Mouse (Mus musculus) v-Abl transformed pro-B cells (cell line): Measurements from ENCODE around the gene Ush1g.

Source experiments
- in situ Hi-C, 2 experiments: fragments of 400-800 bp; cut with MboI; formaldehyde crosslinking; loops; one replicate each; pipeline ENCODE4 v1.15.1; 2025; ENCODE audit not compliant: unreplicated experiment in 2 of 2

The Ush1g gene

DNA sequence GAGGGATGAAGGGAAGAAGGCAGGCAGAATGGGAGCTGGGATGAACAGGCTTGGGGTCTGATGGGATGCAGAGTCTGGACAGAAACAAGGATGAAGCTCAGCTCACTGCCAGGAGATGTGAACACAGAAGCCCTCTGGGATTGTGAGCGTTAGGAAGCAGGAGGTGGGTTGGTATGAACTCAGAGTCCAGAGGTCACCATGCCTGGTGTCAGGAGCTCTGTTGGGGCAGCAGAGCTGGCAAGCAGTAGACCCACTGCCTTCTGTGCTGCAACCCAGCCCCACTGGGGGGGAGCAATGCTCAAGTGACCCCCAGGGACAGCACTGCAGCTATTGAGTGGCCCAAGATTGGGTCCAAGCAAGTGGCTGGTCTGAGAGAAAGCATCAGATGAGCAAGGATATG, 16.0 kb upstream of the Ush1g start:
- in situ Hi-C loops = loop anchor here in 1 of 2 experiments (25.0 kb wide), 1 partner anchor 1174 kb away; no protein-coding TSS in a partner anchor

DNA sequence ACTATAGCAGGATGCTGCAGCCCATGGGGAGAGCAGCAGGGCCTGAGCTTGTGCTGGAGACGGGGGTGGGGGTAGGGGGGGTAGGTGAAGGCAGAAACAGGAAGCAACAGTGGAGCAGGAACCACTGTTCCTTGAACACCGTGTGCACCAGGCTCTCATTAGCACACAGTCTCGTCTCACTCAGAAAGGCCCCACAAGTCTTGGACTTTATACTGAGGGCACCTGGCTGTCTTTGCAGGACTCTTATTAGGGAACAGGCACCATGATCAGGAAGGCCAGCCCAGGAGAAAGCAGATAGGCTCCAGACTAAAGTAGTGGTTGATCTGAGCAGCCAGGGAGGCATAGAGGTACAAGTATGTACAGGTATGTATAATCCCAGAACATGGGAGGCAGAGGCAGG, 15.5 kb upstream of the Ush1g start:
- in situ Hi-C loops = loop anchor here in 1 of 2 experiments (25.0 kb wide), 1 partner anchor 1175 kb away; no protein-coding TSS in a partner anchor

DNA sequence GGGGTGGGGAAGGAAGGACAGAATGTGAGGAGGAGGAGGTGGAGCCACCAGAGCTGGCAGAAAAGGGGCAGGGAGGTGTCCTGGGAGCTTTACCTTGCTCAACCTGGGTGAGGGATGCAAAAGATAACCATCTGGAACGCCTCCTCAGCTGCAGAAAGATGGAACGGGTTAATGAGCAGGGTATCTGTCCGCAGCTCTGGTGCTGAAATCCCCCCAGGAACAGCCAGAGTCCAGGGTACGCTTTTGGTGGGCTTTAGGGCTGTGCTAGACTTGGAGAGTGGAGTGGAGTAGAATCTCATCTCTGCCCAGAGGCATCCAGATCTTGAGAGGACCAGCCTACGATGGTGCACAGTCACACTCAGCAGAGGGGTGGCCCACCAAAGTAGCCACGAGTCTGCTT, 14.3 kb upstream of the Ush1g start:
- in situ Hi-C loops = loop anchor here in 1 of 2 experiments (25.0 kb wide), 1 partner anchor 1176 kb away; no protein-coding TSS in a partner anchor

DNA sequence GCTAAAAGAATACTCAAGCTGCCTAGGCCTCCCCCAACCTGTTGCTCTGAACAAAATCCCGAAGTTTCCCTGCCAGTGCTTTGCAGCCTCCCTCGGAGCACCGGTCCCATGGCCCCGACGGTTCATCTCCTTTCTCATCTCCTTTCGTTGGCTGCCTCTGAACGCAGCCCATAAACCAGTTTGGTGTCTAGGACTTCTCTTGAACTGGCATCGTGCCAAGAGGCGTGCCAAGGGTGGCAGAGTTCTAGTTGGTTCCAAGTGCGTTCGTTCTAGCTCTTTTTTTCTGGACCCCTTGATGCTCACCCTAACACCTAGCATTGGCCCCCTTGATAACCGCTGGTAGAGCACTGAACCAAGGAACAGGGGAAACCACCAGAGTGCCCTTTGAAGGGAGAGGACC, 13.4 kb upstream of the Ush1g start:
- in situ Hi-C loops = loop anchor here in 1 of 2 experiments (25.0 kb wide), 1 partner anchor 1177 kb away; no protein-coding TSS in a partner anchor

DNA sequence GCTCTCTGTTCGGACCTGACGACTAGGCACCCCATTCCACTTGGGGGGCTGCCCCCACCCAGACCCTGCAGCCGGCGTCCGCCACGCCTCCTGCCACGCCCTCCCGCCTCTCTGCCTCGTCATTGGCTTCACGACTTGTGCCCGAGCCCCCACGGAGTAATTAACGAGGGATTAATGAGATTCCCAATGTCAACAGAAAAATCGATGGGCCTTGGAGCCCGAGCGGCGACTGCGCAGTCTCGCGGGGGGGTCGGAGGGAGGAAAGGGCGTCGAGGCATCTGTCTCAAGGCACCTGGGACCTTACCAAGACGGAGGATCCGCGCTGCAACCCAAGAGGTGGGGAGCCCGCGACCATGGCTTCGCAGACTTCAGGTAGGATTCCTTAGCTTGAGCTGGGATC, 12.7 kb upstream of the Ush1g start, which contains the start of gene Otop3:
Otop3 (plus strand) TSS at position 201 of the 400 bp plus-strand sequence.
- in situ Hi-C loops = loop anchor here in 1 of 2 experiments (25.0 kb wide), 1 partner anchor 1178 kb away; no protein-coding TSS in a partner anchor

DNA sequence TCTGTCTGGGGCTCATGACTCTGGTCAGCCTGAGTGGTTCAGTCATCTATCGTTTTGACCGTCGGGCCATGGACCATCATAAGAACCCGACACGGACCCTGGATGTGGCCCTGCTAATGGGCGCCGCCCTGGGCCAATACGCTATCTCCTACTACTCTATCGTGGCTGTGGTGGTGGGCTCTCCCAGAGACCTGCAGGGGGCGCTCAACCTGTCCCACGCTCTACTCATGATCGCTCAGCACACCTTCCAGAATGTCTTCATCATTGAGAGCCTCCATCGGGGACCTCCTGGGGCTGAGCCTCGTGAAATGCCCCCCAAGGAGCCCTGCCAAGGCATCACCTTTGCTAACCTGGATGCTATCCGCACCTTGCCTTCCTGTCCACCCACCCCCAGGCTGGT, 7.5 kb upstream of the Ush1g start:
- in situ Hi-C loops = loop anchor here in 1 of 2 experiments (25.0 kb wide), 1 partner anchor 1183 kb away; no protein-coding TSS in a partner anchor

DNA sequence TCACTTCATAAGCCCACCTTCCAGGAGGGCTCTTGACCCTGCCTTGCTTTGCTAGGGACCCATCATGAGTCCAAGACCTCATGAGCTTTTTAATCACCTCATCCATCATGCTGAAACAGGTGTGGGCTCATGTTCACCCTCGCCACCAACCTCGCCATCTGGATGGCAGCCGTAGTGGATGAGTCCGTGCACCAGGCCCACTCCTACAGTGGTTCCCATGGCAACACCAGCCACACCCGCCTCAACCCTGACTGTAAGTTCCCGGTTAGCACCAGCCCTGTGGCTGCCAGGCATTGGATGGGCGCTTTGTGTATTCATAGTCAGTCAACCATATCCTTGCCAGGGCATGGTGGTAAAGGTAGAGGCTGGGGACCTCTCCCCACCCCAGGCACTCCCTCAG, 4.9 kb upstream of the Ush1g start:
- in situ Hi-C loops = loop anchor here in 1 of 2 experiments (25.0 kb wide), 1 partner anchor 1186 kb away; no protein-coding TSS in a partner anchor

DNA sequence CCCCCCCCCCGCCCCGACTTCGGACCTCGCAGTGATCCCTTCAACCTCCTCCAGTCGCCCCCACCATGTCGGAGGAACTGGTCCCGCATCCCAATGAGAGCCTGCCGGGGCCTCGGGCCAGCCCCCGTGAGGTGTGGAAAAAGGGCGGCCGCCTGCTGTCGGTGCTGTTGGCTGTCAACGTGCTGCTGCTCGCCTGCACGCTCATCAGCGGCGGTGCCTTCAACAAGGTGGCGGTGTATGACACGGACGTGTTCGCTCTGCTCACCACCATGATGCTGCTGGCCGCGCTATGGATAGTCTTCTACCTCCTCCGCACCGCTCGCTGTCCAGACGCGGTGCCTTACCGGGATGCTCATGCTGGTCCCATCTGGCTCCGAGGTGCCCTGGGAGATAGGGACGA, 1.5 kb upstream of the Ush1g start:
- in situ Hi-C loops = no loop called here

DNA sequence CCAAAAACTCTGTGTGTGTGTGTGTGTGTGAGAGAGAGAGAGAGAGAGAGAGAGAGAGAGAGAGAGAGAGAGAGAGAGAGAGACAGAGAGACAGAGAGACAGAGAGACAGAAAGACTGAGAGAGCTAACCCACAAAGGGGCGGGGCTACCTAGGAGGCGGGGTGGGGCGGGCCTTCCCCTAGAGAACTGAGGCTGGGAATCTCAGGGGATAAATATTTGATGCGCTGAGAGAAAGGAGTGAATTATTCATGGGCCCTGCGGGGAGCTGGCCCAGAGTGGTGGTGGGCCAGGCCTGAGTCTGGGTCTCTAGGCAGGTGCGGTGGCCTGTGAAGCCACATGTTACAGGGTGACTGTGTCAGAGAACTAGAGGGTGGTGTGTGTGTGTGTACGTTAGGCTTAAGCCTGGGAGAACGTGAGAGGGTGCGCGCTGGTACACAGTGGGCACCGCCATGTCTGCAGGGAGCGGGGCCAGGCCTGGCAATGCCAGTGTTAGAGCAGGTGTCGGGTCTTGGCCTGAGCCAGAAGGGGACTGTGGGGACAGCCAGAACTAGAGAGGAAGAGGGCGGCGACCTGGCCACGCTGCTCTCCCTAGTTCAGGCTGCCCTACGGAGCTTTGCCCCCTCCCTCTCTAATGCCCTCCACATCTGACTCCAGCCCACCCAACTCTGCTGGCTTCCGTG, 2.0 kb downstream of the Ush1g start:
- in situ Hi-C loops = no loop called here

DNA sequence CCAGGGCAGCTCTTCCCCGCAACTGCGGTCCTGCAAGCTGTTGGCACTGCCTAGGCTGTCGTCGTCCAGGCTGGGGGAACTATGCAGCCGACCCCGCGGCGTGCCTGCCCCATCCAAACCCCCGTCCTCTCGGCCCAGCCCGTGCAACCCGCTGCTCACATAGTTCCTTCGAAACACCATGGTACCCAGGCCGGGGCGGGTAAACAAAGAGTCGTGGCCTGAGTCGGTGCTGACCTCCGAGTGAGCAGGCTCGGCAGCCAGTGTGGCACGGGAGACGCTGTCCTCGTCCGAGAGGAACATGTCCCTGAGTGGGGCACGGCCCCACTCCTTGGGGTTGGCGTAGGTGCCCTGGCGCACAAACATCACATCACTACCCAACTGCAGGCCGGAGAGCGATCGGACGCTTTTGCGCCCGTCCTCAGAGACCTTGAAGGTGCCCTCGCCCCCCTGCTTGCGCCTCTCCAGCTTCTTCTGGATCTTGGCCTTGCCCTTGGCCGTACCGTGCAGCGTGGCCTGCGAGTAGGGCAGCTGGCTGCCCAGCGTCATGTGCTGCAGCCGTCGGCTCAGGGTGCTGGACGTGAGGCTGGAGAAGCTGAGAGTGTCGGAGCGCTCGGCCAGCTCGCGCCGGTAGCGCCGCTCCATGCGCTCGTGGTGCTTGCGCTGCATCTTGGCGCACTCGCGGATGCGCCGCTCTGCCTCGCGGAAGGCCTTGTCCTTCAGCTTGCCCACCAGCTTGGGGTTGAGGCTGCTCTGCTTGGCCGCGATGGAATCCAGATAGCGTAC, 3.4 kb downstream of the Ush1g start:
- in situ Hi-C loops = no loop called here

DNA sequence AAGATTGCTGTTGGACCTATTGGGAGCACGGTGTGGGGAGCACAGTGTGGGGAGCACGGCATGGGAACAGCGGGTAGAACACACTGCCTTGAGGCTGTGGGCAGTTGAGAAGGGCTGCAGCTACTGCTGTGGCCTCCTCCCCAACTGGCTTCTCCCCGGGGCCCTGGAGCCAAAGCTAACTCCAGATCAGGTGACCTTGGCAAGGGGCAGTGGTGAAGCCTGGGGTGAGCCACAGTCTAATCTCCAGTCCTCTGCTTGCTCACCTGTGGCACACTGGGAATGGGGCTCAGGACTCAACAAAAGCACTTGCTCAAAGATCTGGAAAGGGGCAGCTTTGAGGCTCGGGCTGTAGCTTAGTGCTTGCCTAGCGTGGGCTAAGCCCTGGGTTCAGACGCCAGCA, 4.6 kb downstream of the Ush1g start:
- in situ Hi-C loops = no loop called here

DNA sequence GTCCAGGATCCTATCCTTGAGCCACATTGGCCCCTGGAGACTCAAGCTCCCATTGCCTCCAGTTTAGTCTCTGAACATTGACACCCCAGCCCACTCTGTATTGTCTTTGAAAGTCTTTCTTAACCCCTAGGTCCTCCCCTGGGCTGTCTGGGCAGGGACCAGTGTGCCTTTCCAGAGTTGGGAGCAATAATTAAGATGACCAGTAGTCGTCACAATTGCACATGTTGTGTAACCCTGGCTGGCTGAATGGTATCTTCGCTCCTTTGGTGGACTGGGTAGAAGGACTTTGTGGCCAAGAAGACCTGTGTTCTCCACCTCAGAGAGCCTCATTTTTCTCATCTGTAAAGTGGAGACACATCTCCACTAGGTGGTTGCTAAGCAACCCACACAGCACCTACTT, 7.6 kb downstream of the Ush1g start:
- in situ Hi-C loops = no loop called here

DNA sequence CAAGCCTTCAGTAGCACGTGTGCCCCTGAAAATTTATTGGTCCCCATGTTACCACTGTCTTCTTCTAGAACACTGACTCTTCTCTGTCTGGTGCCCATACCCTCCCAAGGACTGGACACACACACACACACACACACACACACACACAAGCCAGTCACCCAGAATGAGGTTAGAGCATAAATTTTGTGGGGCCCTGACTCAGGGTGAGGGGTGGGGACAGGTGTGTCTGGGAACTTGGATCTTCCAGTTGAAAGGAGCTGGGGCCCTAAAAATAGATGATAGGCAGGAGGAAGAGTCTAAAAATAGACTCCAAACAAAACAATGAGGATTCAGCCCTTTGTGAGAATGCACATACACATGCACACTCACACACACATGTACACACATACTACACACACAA, 13.1 kb downstream of the Ush1g start:
- in situ Hi-C loops = no loop called here

DNA sequence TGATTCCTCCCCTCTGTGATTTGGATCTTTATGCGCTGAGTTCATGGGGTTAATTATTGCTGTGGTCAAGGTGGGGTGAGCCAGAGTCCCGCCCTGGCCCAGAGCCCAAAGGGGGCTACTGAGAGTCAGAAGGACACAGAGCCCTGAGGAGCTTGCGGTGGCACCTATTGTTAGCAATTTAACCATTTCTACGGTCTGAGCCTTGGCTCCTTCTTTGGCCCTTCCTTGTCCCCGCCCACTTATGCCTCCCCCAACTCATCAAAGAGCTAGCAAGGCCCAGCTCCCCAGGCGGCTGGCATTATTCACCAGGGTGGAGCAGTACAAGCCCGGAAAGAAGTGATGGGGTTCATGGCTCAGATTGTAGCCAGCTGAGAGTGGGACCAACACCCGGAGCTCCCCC, 15.0 kb downstream of the Ush1g start, which contains the start of gene Otop2:
Otop2 (plus strand) TSS at position 301 of the 400 bp plus-strand sequence.
- in situ Hi-C loops = no loop called here

DNA sequence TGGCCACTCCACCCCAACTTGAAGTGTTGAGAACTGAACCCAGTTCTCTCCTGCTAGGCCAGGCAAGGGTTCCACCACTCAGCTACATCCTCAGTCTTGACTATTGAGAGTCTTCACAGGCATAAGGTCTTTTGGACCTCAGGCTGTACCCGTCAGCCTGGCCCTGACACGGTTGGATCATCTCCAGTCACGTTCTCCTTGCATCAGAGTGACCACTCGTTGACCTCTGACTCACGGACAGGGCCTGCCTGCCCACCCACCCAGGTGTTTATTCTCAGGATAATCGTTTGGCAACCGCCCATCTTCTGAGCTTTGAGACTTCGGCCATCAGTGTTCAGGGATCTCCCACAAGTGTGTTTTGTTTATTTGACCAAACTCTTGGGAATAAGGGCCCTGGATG, 18.7 kb downstream of the Ush1g start:
- in situ Hi-C loops = no loop called here

DNA sequence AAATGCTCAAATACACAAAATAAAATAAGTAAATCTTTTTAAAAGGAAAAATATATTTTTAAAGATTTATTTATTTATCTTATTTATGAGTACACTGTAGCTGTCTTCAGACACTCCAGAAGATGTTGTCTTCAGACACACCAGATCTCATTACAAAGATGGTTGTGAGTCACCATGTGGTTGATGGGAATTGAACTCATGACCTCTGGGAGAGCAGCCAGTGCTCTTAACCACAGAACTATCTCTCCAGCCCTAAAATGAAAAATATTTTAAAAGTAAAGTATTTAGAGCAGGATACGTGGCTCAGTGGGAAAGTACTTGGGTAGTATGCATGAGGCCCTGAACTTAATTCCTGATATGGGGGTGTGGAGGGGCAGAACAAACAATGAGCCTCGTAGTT, 20.5 kb downstream of the Ush1g start:
- in situ Hi-C loops = no loop called here

DNA sequence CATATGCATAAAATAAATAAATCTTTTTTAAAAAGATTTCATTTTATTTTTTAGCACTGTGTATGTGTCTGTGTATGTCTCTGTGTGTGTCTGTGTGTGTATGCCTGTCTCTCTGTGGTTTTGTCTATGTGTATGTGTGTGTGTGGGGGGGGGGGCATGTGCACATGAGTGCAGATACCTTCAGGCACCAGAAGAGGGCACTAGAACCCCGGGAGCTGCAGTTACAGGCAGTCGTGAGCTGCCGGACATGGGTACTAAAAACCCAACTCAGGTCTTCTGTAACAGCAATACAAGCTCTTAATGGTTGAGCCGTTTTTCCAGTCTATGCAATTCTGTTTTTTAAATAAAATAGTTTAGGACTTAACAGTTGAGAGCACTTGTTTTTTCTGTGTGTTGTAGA, 21.1 kb downstream of the Ush1g start:
- in situ Hi-C loops = no loop called here

DNA sequence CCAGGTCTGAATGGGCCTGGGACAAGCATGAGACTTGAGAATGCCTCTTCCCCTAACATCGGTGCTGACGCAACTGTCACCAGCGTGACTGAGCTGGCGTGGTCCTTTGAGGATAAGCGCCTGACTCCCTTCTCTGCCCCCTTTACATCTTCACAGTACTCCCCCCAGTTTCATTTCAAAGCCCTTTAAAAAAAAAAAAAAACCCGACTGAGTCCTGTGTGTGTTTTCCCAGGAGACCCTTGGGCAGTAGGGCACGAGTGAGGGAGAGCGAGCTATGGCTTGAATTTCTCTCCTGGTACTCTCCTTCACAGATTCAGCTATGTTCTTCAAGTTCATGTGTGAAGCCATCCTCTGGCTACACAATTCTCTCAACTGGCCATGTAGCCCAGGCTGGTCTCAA, 23.7 kb downstream of the Ush1g start:
- in situ Hi-C loops = no loop called here

DNA sequence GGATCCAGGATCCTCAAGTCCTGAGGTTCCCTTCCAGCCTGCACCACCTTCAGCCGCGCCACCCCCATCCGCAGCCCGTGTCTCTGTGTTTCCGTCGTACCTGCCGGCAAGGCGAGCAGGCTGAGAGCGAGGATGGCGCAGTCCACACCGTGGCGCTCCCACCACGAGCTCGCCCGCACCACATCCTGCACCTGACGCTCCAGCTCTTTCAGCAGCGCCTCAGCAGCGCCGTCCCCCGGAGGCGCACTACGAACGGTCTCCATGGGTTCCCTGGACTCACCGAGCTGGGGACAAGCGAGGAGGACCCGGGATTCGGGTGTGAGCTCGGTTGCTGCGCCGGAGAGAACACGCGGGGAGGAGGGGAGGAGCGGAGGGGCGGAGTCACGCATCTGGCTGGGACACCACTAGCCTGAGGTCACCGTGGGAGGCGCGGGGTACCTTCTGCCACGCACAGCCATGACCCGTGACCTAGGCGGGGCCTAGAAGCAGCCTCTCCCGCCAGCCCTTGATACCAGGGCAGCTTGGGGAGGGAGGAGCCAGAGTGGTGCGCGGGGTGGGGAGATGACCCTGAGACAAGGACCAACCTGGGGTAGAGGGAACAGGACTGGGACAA, 24.5 kb downstream of the Ush1g start, which contains the start of gene Fads6:
Fads6 (minus strand) TSS at position 450 of the 613 bp plus-strand sequence.
- in situ Hi-C loops = no loop called here

DNA sequence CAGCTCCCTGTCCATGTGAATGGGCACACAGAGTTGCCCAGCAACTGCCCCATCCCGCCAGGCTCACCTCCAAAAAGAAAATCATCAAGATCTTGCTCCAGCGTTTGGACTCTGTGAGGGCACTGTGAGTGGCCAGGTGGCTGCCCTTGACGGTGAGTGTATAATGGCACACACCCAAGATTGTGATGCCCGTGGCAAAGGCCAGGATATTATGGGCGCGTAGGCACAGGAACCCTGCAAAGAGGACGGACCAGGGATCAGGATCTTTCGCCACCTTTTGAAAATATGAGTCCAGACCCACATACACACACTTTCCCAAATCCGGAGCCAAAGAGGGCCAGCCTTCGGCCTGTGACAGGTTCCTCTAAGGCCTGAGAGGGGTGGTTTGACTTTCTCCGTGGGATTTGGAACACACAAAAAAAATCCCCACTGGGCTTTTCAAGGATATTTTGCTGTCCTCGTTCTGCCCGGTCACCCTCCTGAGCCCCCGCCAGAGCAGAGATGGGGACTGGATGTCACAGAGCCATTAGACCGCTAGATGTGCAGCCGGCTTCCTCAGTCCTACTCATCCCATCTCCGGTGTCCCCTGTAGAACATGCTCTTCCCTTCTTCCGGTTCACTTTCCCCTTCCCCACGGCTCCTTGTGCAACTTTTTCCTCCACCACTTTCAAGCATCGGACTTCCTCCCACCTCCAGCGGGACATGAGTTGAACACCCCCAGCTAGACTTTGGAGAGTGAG, 25.2 kb downstream of the Ush1g start:
- in situ Hi-C loops = no loop called here
